Mouse (Mus musculus) midbrain, embryonic 13.5 days (tissue): ENCODE results near the gene Tshz2. TPM values are rescaled to one million over a fixed set of nuclear protein-coding genes. Genes with fewer than 3 reads are reported as not detected.

Source experiments
- ATAC-seq: fragments of 200-750 bp; cut with Nextera tagmentation; 2 replicates; pipeline ENCODE4 v1.8.0; 2017; ENCODE audit warnings: mild to moderate bottlenecking, moderate TSS enrichment, moderate library complexity
- H3K27ac ChIP-seq: fragments of 300-500 bp; sonication (generic); 2 replicates; pipeline ENCODE4 v1.5.1; 2015; ENCODE audit warnings: inconsistent platforms, mild to moderate bottlenecking, moderate library complexity
- H3K27me3 ChIP-seq: fragments of 300-500 bp; sonication (generic); 2 replicates; pipeline ENCODE4 v1.6.1; 2015; ENCODE audit warnings: mild to moderate bottlenecking, inconsistent platforms
- H3K36me3 ChIP-seq: fragments of 300-500 bp; sonication (generic); 2 replicates; pipeline ENCODE4 v1.6.1; 2015; ENCODE audit warnings: mild to moderate bottlenecking, inconsistent platforms
- H3K4me1 ChIP-seq: fragments of 300-500 bp; sonication (generic); replicated peaks from 2 replicates; pipeline ENCODE4 v1.6.1; 2015; ENCODE audit warnings: inconsistent platforms
- H3K4me2 ChIP-seq: fragments of 300-500 bp; sonication (generic); replicated peaks from 2 replicates; pipeline ENCODE4 v1.6.1; 2015; ENCODE audit warnings: moderate library complexity, mild to moderate bottlenecking, inconsistent platforms
- H3K4me3 ChIP-seq: fragments of 300-500 bp; sonication (generic); replicated peaks from 2 replicates; pipeline ENCODE4 v1.5.1; 2015; ENCODE audit warnings: mild to moderate bottlenecking, inconsistent platforms
- H3K9ac ChIP-seq: fragments of 300-500 bp; sonication (generic); replicated peaks from 2 replicates; pipeline ENCODE4 v1.6.1; 2015; ENCODE audit warnings: mild to moderate bottlenecking, inconsistent platforms
- H3K9me3 ChIP-seq: fragments of 300-500 bp; sonication (generic); 2 replicates; pipeline ENCODE4 v1.6.1; 2016; ENCODE audit warnings: mild to moderate bottlenecking, inconsistent platforms
- whole genome bisulfite sequencing: fragments of 180-500 bp; shearing (Covaris S2); methylation state at CpG from one replicate; pipeline ENCODE4 v1.1.7; 2015; 5-methylcytosine and 5-hydroxymethylcytosine counted together
- polyA plus RNA-seq: library from polyadenylated mRNA; unstranded; fragments of >200 nt; fragmentation: Nextera tagmentation; extraction: Ambion mirVana; gene quantifications from 2 replicates; pipeline ENCODE4 v1.2.1, GENCODE M21; 2015

Tshz2 gene
- polyA plus RNA-seq, 1 experiment from 2014 or later: 13.1 TPM

- H3K4me3 ChIP-seq: no peak overlapping the region
- H3K27me3 ChIP-seq: no peaks in the 10 kb centered on the region
- WGBS: 83% methylated on average over 12 of the region's 12 CpGs
- no peaks in the 10 kb centered on the region for H3K4me1 ChIP-seq
- no peaks in the 10 kb centered on the region for H3K9me3 ChIP-seq
- no peak overlapping the region for H3K9ac ChIP-seq
- no peak for ATAC-seq
- no peak overlapping the region for H3K4me2 ChIP-seq
- H3K36me3 ChIP-seq: no peaks in the 10 kb centered on the region
- no peak overlapping the region for H3K27ac ChIP-seq
These were observed 422.1 kb downstream of the Tshz2 start for GRCm38 (mm10) chr2:170054943-170055342.

- ATAC-seq: no peak
- H3K9ac ChIP-seq: no peak overlapping the region
- H3K9me3 ChIP-seq: no peaks in the 10 kb centered on the region
- no peaks in the 10 kb centered on the region for H3K36me3 ChIP-seq
- 36% methylated on average over 9 of the region's 9 CpGs for WGBS
- no peak overlapping the region for H3K27ac ChIP-seq
- no peak overlapping the region for H3K4me3 ChIP-seq
- H3K4me1 ChIP-seq: no peaks in the 10 kb centered on the region
- H3K27me3 ChIP-seq: no peaks in the 10 kb centered on the region
- no peak overlapping the region for H3K4me2 ChIP-seq
These were observed 422.6 kb downstream of the Tshz2 start for GRCm38 (mm10) chr2:170055413-170055812.

- H3K4me1 ChIP-seq: no peaks in the 10 kb centered on the region
- 92% methylated on average over 14 of the region's 14 CpGs for WGBS
- no peak overlapping the region for H3K4me2 ChIP-seq
- no peak overlapping the region for H3K27ac ChIP-seq
- H3K27me3 ChIP-seq: no peaks in the 10 kb centered on the region
- no peak for ATAC-seq
- no peak overlapping the region for H3K4me3 ChIP-seq
- H3K9ac ChIP-seq: no peak overlapping the region
- no peaks in the 10 kb centered on the region for H3K36me3 ChIP-seq
- H3K9me3 ChIP-seq: no peaks in the 10 kb centered on the region
These were observed 426.0 kb downstream of the Tshz2 start for GRCm38 (mm10) chr2:170058774-170059173.

- H3K4me1 ChIP-seq: no peaks in the 10 kb centered on the region
- no peak overlapping the region for H3K27ac ChIP-seq
- ATAC-seq: no peak
- H3K4me3 ChIP-seq: no peak overlapping the region
- no peaks in the 10 kb centered on the region for H3K36me3 ChIP-seq
- H3K27me3 ChIP-seq: no peaks in the 10 kb centered on the region
- 60% methylated on average over 4 of the region's 4 CpGs for WGBS
- H3K4me2 ChIP-seq: no peak overlapping the region
- no peak overlapping the region for H3K9ac ChIP-seq
- no peaks in the 10 kb centered on the region for H3K9me3 ChIP-seq
These were observed 427.3 kb downstream of the Tshz2 start for GRCm38 (mm10) chr2:170060066-170060465.

DNA sequence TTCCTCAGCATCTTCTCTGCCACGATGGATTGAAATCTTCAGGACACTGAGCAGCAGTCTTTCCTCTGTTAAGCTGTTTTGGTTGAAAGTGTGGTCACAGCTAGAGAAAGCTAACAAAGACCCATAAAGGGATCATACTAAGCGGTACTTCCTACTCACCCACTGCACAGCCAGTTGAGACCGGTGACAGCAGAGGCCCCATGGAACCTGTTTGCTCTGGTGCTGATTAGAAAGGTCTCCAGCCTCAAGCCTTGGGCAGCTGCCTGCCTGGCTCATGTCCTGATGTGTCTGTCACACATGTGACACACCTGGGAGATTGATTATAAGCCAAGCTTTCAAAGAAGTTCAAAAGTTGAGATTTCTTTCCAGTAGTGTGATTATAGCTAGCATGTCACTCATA, 429.6 kb downstream of the Tshz2 start:
- no peaks in the 10 kb centered on the region for H3K4me1 ChIP-seq
- no peaks in the 10 kb centered on the region for H3K36me3 ChIP-seq
- no peaks in the 10 kb centered on the region for H3K9me3 ChIP-seq
- H3K9ac ChIP-seq: no peak overlapping the region
- H3K27me3 ChIP-seq: no peaks in the 10 kb centered on the region
- H3K4me2 ChIP-seq: no peak overlapping the region
- no peak overlapping the region for H3K4me3 ChIP-seq
- no peak overlapping the region for H3K27ac ChIP-seq
- 87% methylated on average over 3 of the region's 3 CpGs for WGBS
- no peak for ATAC-seq

- no peak overlapping the region for H3K27ac ChIP-seq
- no peak overlapping the region for H3K4me2 ChIP-seq
- H3K4me1 ChIP-seq: peaks cover 5% of the 10 kb centered on the region
- H3K9ac ChIP-seq: no peak overlapping the region
- no peaks in the 10 kb centered on the region for H3K9me3 ChIP-seq
- WGBS: 90% methylated on average over 5 of the region's 5 CpGs
- no peaks in the 10 kb centered on the region for H3K27me3 ChIP-seq
- no peak overlapping the region for H3K4me3 ChIP-seq
- no peak for ATAC-seq
- no peaks in the 10 kb centered on the region for H3K36me3 ChIP-seq
These were observed 437.2 kb downstream of the Tshz2 start for GRCm38 (mm10) chr2:170069976-170070375.

- H3K4me2 ChIP-seq: no peak overlapping the region
- WGBS: 62% methylated on average over 15 of the region's 15 CpGs
- no peak overlapping the region for H3K9ac ChIP-seq
- no peak for ATAC-seq
- H3K36me3 ChIP-seq: no peaks in the 10 kb centered on the region
- H3K9me3 ChIP-seq: no peaks in the 10 kb centered on the region
- H3K4me1 ChIP-seq: peaks cover 5% of the 10 kb centered on the region
- H3K27me3 ChIP-seq: no peaks in the 10 kb centered on the region
- H3K27ac ChIP-seq: no peak overlapping the region
- H3K4me3 ChIP-seq: no peak overlapping the region
These were observed 437.9 kb downstream of the Tshz2 start for GRCm38 (mm10) chr2:170070641-170071241.

DNA sequence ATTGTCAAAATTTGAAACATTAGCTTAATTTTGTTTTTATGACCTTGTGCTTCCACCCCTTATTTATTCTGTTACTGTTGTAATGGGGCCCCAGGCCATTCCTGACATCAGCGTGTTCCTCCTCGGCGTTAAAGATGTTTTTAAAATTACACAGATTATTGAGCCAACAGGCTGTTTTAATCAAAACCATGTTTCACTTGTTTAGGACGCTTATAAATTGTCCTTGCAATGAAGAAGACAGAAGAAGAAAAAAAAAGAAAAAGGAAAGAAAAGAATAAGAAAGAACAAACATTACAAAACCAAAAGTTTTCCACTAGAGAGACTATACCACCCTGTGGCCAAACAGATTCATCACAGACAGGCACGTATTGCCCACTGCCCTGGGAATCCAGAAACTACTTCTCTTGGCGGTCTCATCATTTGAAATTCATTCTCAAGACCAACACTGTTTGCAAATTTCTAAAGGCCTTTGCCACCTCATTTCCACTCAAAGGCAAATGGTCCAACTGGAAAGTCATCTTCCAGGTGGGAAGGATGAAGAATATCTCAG, 444.2 kb downstream of the Tshz2 start:
- no peak for ATAC-seq
- 84% methylated on average over 6 of the region's 6 CpGs for WGBS
- no peak overlapping the region for H3K4me3 ChIP-seq
- H3K9ac ChIP-seq: no peak overlapping the region
- H3K9me3 ChIP-seq: no peaks in the 10 kb centered on the region
- H3K27ac ChIP-seq: no peak overlapping the region
- H3K4me1 ChIP-seq: peaks cover 5% of the 10 kb centered on the region
- H3K4me2 ChIP-seq: no peak overlapping the region
- H3K27me3 ChIP-seq: no peaks in the 10 kb centered on the region
- H3K36me3 ChIP-seq: no peaks in the 10 kb centered on the region

DNA sequence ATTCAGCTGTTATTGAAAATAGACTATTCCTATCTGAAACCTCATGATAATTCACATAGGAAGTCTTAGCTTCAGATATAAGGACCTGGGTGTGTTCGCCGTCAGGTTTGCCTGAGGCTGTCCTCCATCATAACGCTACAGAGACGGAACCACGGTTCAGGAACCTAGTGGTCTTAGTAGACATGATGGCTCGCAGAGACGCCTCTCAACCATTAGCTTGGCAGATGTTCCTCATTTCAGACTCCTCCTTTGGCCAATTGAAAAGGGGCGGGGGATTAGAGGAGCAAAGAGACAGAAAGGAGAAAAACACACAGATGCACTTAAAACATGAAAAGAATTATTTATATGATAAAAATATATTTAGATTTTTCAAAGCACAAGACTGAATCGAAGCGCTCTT, 445.2 kb downstream of the Tshz2 start:
- Histone ChIP-seq H3K4me3 (no peak overlapping the region), H3K9ac (no peak overlapping the region), H3K4me1 (peaks cover under 1% of the 10 kb centered on the region), H3K27me3 (no peaks in the 10 kb centered on the region), H3K4me2 (no peak overlapping the region), H3K27ac (no peak overlapping the region), H3K36me3 (no peaks in the 10 kb centered on the region), H3K9me3 (no peaks in the 10 kb centered on the region)
- ATAC-seq: no peak
- 93% methylated on average over 10 of the region's 10 CpGs for WGBS

GRCm38 (mm10) chr2:170078442-170079017, 445.7 kb downstream of the Tshz2 start:
- WGBS: 59% methylated on average over 15 of the region's 15 CpGs
- Histone ChIP-seq H3K27me3 (no peaks in the 10 kb centered on the region), H3K27ac (no peak overlapping the region), H3K9me3 (no peaks in the 10 kb centered on the region), H3K36me3 (no peaks in the 10 kb centered on the region), H3K4me3 (no peak overlapping the region), H3K4me2 (no peak overlapping the region), H3K9ac (no peak overlapping the region), H3K4me1 (no peaks in the 10 kb centered on the region)
- ATAC-seq: no peak

DNA sequence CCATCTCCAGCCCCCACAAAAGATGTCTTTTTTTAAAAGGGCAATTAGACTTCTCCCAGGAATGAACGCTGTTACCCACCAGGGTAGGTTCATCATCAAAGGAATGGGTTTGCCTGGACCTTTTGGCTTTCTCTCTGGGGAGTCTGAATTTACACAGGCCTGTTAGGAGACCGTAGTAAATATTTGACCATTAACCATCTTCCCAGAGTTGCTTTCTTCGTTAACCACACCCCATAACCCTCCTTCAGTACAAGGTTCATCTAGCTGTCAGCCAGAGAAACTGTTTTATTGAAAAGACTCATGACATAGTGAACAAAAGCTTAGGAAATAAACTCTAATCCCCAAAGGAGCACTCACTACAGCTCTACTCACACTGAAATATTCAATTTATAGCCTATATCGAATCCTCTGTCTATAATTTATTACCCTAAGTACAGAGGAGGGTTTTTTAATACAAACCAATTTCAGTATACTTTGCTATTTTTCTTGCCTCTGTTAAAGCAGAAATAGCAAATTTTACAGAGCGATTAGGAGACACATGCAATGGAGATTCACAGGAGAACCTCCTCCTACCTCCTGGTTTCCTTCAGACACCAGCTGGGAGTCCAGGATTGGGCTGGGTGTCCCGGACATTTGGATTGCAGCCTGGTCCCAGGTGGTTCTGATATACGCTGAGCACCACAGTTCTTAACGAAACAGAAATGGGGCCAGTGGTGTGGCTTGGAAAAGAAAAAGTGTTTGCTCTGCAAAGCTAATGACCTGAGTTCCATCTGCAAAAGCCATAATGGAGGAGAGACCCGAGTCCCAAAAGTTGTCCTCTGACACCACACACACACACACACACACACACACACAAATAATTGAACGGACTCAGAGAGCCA, 459.0 kb downstream of the Tshz2 start:
- H3K27ac ChIP-seq: no peak overlapping the region
- H3K9ac ChIP-seq: no peak overlapping the region
- no peaks in the 10 kb centered on the region for H3K4me1 ChIP-seq
- no peak for ATAC-seq
- H3K27me3 ChIP-seq: no peaks in the 10 kb centered on the region
- H3K9me3 ChIP-seq: no peaks in the 10 kb centered on the region
- no peaks in the 10 kb centered on the region for H3K36me3 ChIP-seq
- WGBS: 74% methylated on average over 10 of the region's 10 CpGs
- no peak overlapping the region for H3K4me3 ChIP-seq
- H3K4me2 ChIP-seq: no peak overlapping the region

DNA sequence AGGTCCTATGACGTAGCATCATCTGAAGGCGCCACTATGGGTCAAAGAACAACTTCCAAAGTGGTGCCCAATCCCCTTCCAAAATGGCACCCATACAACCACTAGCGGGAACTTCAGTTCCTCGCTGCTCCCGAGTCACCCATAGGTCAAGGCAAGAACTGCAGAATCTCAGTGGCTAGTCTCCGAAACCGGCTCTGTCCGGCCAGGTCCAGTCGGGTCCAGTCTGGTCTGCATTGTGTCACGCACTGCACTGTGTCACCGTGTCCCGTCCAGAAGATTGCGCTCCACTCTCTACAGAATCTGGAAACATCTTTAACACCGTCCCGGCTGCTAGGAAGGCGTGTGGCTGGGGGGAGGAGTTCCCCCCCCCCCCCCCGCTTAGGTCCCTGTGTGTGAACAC, 461.4 kb downstream of the Tshz2 start:
- no peak overlapping the region for H3K4me2 ChIP-seq
- ATAC-seq: no peak
- no peak overlapping the region for H3K27ac ChIP-seq
- H3K4me3 ChIP-seq: no peak overlapping the region
- no peaks in the 10 kb centered on the region for H3K9me3 ChIP-seq
- no peaks in the 10 kb centered on the region for H3K36me3 ChIP-seq
- H3K9ac ChIP-seq: no peak overlapping the region
- H3K27me3 ChIP-seq: no peaks in the 10 kb centered on the region
- H3K4me1 ChIP-seq: no peaks in the 10 kb centered on the region
- 94% methylated on average over 17 of the region's 17 CpGs for WGBS
